Mouse (Mus musculus) midbrain, embryonic 16.5 days (tissue): ENCODE measurements around the gene Gsc2. TPM values are rescaled to one million over a fixed set of nuclear protein-coding genes. Genes with fewer than 3 reads are reported as not detected.
"Not testable (repeated sequence)": the region's sequence is repeated elsewhere in the genome, so short reads cannot be mapped to it uniquely, and the experiment has no call there.

Experiments
- ATAC-seq: fragments of 200-750 bp; cut with Nextera tagmentation; 2 replicates; pipeline ENCODE4 v1.8.0; 2017; ENCODE audit warnings: moderate TSS enrichment
- H3K27ac ChIP-seq: fragments of 300-500 bp; sonication (generic); 2 replicates; pipeline ENCODE4 v1.5.1; 2014; ENCODE audit warnings: mild to moderate bottlenecking, low read length, mixed read lengths
- H3K27me3 ChIP-seq: fragments of 300-500 bp; sonication (generic); 2 replicates; pipeline ENCODE4 v1.6.1; 2014; ENCODE audit warnings: low read depth, low read length, mixed read lengths; ENCODE audit not compliant: control insufficient read depth, insufficient read depth
- H3K36me3 ChIP-seq: fragments of 300-500 bp; sonication (generic); 2 replicates; pipeline ENCODE4 v1.6.1; 2014; ENCODE audit warnings: mild to moderate bottlenecking, low read length, moderate library complexity, mixed read lengths; ENCODE audit not compliant: control insufficient read depth, insufficient read depth
- H3K4me1 ChIP-seq: fragments of 300-500 bp; sonication (generic); 2 replicates; pipeline ENCODE4 v1.6.1; 2014; ENCODE audit warnings: mild to moderate bottlenecking, low read length, mixed read lengths; ENCODE audit not compliant: control insufficient read depth, insufficient read depth
- H3K4me2 ChIP-seq: fragments of 300-500 bp; sonication (generic); 2 replicates; pipeline ENCODE4 v1.6.1; 2014; ENCODE audit warnings: mild to moderate bottlenecking, low read length, mixed read lengths
- H3K4me3 ChIP-seq: fragments of 300-500 bp; sonication (generic); 2 replicates; pipeline ENCODE4 v1.5.1; 2014; ENCODE audit warnings: low read depth, mild to moderate bottlenecking, low read length, moderate library complexity, mixed read lengths
- H3K9ac ChIP-seq: fragments of 300-500 bp; sonication (generic); 2 replicates; pipeline ENCODE4 v1.6.1; 2014; ENCODE audit warnings: low read depth, low read length, mixed read lengths
- H3K9me3 ChIP-seq: fragments of 300-500 bp; sonication (generic); replicated peaks from 2 replicates; pipeline ENCODE4 v1.6.1; 2014; ENCODE audit warnings: mild to moderate bottlenecking, low read length, mixed read lengths; ENCODE audit not compliant: control insufficient read depth, poor library complexity, severe bottlenecking
- WGBS: fragments of 180-500 bp; shearing (Covaris S2); extraction: QIAGEN DNeasy Blood & Tissue Kit; methylation state at CpG from one replicate; pipeline ENCODE4 v1.1.7; 2014; 5-methylcytosine and 5-hydroxymethylcytosine counted together
- polyA plus RNA-seq: library from polyadenylated mRNA; unstranded; fragments of >200 nt; fragmentation: Nextera tagmentation; extraction: Ambion mirVana; gene quantifications from 2 replicates; pipeline ENCODE4 v1.2.1, GENCODE M21; 2015

Gene Gsc2
- 0.46 and 1.4 TPM in 2 replicates for polyA plus RNA-seq

GRCm38 (mm10) chr16:17914307-17915249 is at the start of gene Gsc2:
Gsc2 (minus strand) TSS chr16:17915059.
- H3K4me3 ChIP-seq = peak within 1 kb of the TSS; percentile 35
- no peak for ATAC-seq
- no peaks in the 10 kb centered on the region for H3K36me3 ChIP-seq
- H3K9me3 ChIP-seq = no peaks in the 10 kb centered on the region
- H3K4me1 ChIP-seq = peaks cover 17% of the 10 kb centered on the region
- WGBS = under 1% methylated on average over 98 of the region's 106 CpGs
- H3K27ac ChIP-seq = no peak within 1 kb of the TSS
- peaks cover 50% of the 10 kb centered on the region for H3K27me3 ChIP-seq
- H3K4me2 ChIP-seq = peak within 1 kb of the TSS; percentile 51
- H3K9ac ChIP-seq = peak within 1 kb of the TSS; percentile 50

GRCm38 (mm10) chr16:17962091-17962490 is 47.2 kb upstream of the Gsc2 start:
- no peaks in the 10 kb centered on the region for H3K9me3 ChIP-seq
- 81% methylated on average over 7 of the region's 7 CpGs for WGBS
- H3K4me2 ChIP-seq = no peak overlapping the region
- H3K4me3 ChIP-seq = no peak overlapping the region
- H3K4me1 ChIP-seq = no peaks in the 10 kb centered on the region
- no peak for ATAC-seq
- H3K27me3 ChIP-seq = no peaks in the 10 kb centered on the region
- H3K36me3 ChIP-seq = no peaks in the 10 kb centered on the region
- no peak overlapping the region for H3K27ac ChIP-seq
- H3K9ac ChIP-seq = no peak overlapping the region

GRCm38 (mm10) chr16:17956052-17956638 is 41.3 kb upstream of the Gsc2 start:
- not testable (repeated sequence) for H3K9ac ChIP-seq, H3K4me3 ChIP-seq, H3K9me3 ChIP-seq, H3K27me3 ChIP-seq, H3K4me1 ChIP-seq, H3K27ac ChIP-seq, H3K4me2 ChIP-seq, H3K36me3 ChIP-seq, ATAC-seq
- 94% methylated on average over 16 of the region's 17 CpGs for WGBS

- WGBS = 95% methylated on average over 3 of the region's 4 CpGs
- peaks cover 8% of the 10 kb centered on the region; the same call in 1 of the 2 replicates for H3K4me1 ChIP-seq
- no peaks in the 10 kb centered on the region for H3K27me3 ChIP-seq
- no peak overlapping the region for H3K4me3 ChIP-seq
- H3K9ac ChIP-seq = no peak overlapping the region
- H3K36me3 ChIP-seq = no peaks in the 10 kb centered on the region
- H3K27ac ChIP-seq = no peak overlapping the region
- ATAC-seq = no peak
- no peaks in the 10 kb centered on the region for H3K9me3 ChIP-seq
- H3K4me2 ChIP-seq = no peak overlapping the region
These were observed 36.8 kb upstream of the Gsc2 start for GRCm38 (mm10) chr16:17951618-17952017.

- peak; percentile 32; the same call in 1 of the 2 replicates for ATAC-seq
- peak overlapping the region; percentile 34; the same call in 1 of the 2 replicates for H3K27ac ChIP-seq
- 19% methylated on average over 4 of the region's 4 CpGs for WGBS
These were observed 35.2 kb upstream of the Gsc2 start for GRCm38 (mm10) chr16:17950068-17950467.

GRCm38 (mm10) chr16:17949421-17949877 is 34.6 kb upstream of the Gsc2 start:
- peak overlapping the region; percentile 63; the same call in 1 of the 2 replicates for H3K27ac ChIP-seq
- 3% methylated on average over 2 of the region's 2 CpGs for WGBS

More at GRCm38 (mm10) chr16:17950068-17950467, 35.2 kb upstream of the Gsc2 start:
- H3K4me1 ChIP-seq = peaks cover 8% of the 10 kb centered on the region; the same call in 1 of the 2 replicates
- H3K27me3 ChIP-seq = no peaks in the 10 kb centered on the region
- no peak overlapping the region for H3K4me3 ChIP-seq
- no peaks in the 10 kb centered on the region for H3K9me3 ChIP-seq
- H3K9ac ChIP-seq = no peak overlapping the region
- no peak overlapping the region for H3K4me2 ChIP-seq
- no peaks in the 10 kb centered on the region for H3K36me3 ChIP-seq

GRCm38 (mm10) chr16:17945081-17945831 is 30.4 kb upstream of the Gsc2 start:
- 59% methylated on average over 7 of the region's 7 CpGs for WGBS
- H3K4me3 ChIP-seq = no peak overlapping the region
- H3K27me3 ChIP-seq = no peaks in the 10 kb centered on the region
- no peaks in the 10 kb centered on the region for H3K9me3 ChIP-seq
- no peaks in the 10 kb centered on the region for H3K36me3 ChIP-seq
- no peak overlapping the region for H3K4me2 ChIP-seq
- no peak overlapping the region for H3K27ac ChIP-seq
- ATAC-seq = no peak
- H3K9ac ChIP-seq = no peak overlapping the region
- H3K4me1 ChIP-seq = peaks cover 7% of the 10 kb centered on the region; the same call in 1 of the 2 replicates

More at GRCm38 (mm10) chr16:17949421-17949877, 34.6 kb upstream of the Gsc2 start:
- peaks cover 8% of the 10 kb centered on the region; the same call in 1 of the 2 replicates for H3K4me1 ChIP-seq
- H3K9me3 ChIP-seq = no peaks in the 10 kb centered on the region
- H3K4me3 ChIP-seq = no peak overlapping the region
- peak overlapping the region; percentile 30; the same call in 1 of the 2 replicates for H3K9ac ChIP-seq
- H3K27me3 ChIP-seq = no peaks in the 10 kb centered on the region
- peak; percentile 89 for ATAC-seq
- no peaks in the 10 kb centered on the region for H3K36me3 ChIP-seq
- no peak overlapping the region for H3K4me2 ChIP-seq

GRCm38 (mm10) chr16:17943466-17943865 is 28.6 kb upstream of the Gsc2 start:
- H3K4me1 ChIP-seq = no peaks in the 10 kb centered on the region
- H3K9ac ChIP-seq = no peak overlapping the region
- H3K36me3 ChIP-seq = no peaks in the 10 kb centered on the region
- no peaks in the 10 kb centered on the region for H3K27me3 ChIP-seq
- no peak overlapping the region for H3K27ac ChIP-seq
- WGBS = 66% methylated on average over 8 of the region's 8 CpGs
- ATAC-seq = no peak
- H3K9me3 ChIP-seq = no peaks in the 10 kb centered on the region
- no peak overlapping the region for H3K4me3 ChIP-seq
- no peak overlapping the region for H3K4me2 ChIP-seq
